Mouse (Mus musculus) stomach, embryonic 14.5 days (tissue): ENCODE measurements around the gene Nmt1. TPM values are rescaled to one million over a fixed set of nuclear protein-coding genes. Genes with fewer than 3 reads are reported as not detected.

Experiments used
- ATAC-seq: fragments of 200-750 bp; cut with Nextera tagmentation; 2 replicates; pipeline ENCODE4 v1.8.0; 2017; ENCODE audit warnings: low read depth, moderate TSS enrichment; ENCODE audit not compliant: insufficient number of reproducible peaks, insufficient read depth, low FRiP score
- H3K27ac ChIP-seq: fragments of 300-500 bp; sonication (generic); 2 replicates; pipeline ENCODE4 v1.5.1; 2014; ENCODE audit warnings: mild to moderate bottlenecking, low read length, moderate library complexity, mixed read lengths
- H3K27me3 ChIP-seq: fragments of 300-500 bp; sonication (generic); 2 replicates; pipeline ENCODE4 v1.6.1; 2014; ENCODE audit warnings: low read length, control low read depth, mixed read lengths; ENCODE audit not compliant: control insufficient read depth, insufficient read depth
- H3K36me3 ChIP-seq: fragments of 300-500 bp; sonication (generic); 2 replicates; pipeline ENCODE4 v1.6.1; 2014; ENCODE audit warnings: mild to moderate bottlenecking, control low read depth, low read length, moderate library complexity, mixed read lengths; ENCODE audit not compliant: control insufficient read depth, insufficient read depth
- H3K4me1 ChIP-seq: fragments of 300-500 bp; sonication (generic); 2 replicates; pipeline ENCODE4 v1.6.1; 2014; ENCODE audit warnings: low read length, control low read depth, mixed read lengths; ENCODE audit not compliant: control insufficient read depth, insufficient read depth
- H3K4me2 ChIP-seq: fragments of 300-500 bp; sonication (generic); replicated peaks from 2 replicates; pipeline ENCODE4 v1.6.1; 2014; ENCODE audit warnings: low read depth, low read length, control low read depth
- H3K4me3 ChIP-seq: fragments of 300-500 bp; sonication (generic); 2 replicates; pipeline ENCODE4 v1.5.1; 2014; ENCODE audit warnings: low read depth, low read length, control low read depth
- H3K9ac ChIP-seq: fragments of 300-500 bp; sonication (generic); replicated peaks from 2 replicates; pipeline ENCODE4 v1.6.1; 2014; ENCODE audit warnings: low read depth, mild to moderate bottlenecking, control low read depth, low read length, moderate library complexity, mixed read lengths
- H3K9me3 ChIP-seq: fragments of 300-500 bp; sonication (generic); 2 replicates; pipeline ENCODE4 v1.6.1; 2016; ENCODE audit warnings: low read depth, low read length, control low read depth; ENCODE audit not compliant: control insufficient read depth
- WGBS: fragments of 180-500 bp; shearing (Covaris S2); extraction: QIAGEN DNeasy Blood & Tissue Kit; methylation state at CpG from one replicate; pipeline ENCODE4 v1.1.7; 2014; 5-methylcytosine and 5-hydroxymethylcytosine counted together
- polyA plus RNA-seq: library from polyadenylated mRNA; unstranded; fragments of >200 nt; fragmentation: Nextera tagmentation; extraction: Ambion mirVana; gene quantifications from 2 replicates; pipeline ENCODE4 v1.2.1, GENCODE M21; 2014

Nmt1 gene
- 55.1 and 62.4 TPM in 2 replicates for polyA plus RNA-seq

DNA sequence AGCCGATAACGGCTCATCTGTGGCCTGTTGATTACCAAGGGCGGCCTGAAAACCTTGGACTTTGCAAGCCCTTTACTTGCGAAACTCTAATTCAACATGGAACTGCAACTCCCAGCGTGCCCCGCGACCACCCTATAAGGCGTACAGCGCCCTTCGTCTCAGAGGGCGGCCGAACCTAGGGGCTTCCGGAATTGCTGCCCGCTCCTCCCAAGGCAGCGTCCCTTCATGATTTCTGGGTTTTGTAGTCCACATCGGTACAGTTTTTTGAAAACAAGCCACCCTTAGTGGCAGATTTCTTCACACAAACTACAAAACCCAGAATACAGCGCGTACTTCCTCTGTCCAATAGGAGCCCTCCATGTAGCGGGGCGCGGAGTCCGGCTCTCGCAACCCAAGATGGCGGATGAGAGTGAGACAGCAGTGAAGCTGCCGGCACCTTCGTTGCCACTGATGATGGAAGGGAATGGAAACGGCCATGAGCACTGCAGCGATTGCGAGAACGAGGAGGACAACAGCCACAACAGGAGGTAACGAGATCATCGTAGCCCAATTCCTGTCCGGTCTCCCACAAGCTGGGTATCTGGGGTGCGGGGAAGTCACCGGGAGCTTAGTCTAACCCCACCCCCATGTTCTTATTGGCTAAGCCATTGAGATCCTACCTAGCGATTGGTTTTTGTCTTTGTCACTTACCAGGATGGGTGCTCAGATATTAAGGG lies at the start of gene Nmt1, which contains the start of gene Dcakd:
Gene Nmt1, plus strand, starts transcription at position 15 of the 716 bp plus-strand sequence.
Gene Dcakd, minus strand, starts transcription at position 158 of the 716 bp plus-strand sequence.
- H3K4me3 ChIP-seq: peak within 1 kb of the TSS; percentile 71
- WGBS: 0% methylated on average over 36 of the region's 36 CpGs
- H3K9me3 ChIP-seq: no peaks in the 10 kb centered on the region
- no peaks in the 10 kb centered on the region for H3K27me3 ChIP-seq
- peak within 1 kb of the TSS; percentile 48; the same call in 1 of the 2 replicates for H3K27ac ChIP-seq
- peaks cover 7% of the 10 kb centered on the region; the same call in 1 of the 2 replicates for H3K36me3 ChIP-seq
- H3K4me2 ChIP-seq: peak within 1 kb of the TSS; percentile 72
- peak; percentile 98 for ATAC-seq
- peak within 1 kb of the TSS; percentile 70 for H3K9ac ChIP-seq
- peaks cover 14% of the 10 kb centered on the region; the same call in 1 of the 2 replicates for H3K4me1 ChIP-seq

DNA sequence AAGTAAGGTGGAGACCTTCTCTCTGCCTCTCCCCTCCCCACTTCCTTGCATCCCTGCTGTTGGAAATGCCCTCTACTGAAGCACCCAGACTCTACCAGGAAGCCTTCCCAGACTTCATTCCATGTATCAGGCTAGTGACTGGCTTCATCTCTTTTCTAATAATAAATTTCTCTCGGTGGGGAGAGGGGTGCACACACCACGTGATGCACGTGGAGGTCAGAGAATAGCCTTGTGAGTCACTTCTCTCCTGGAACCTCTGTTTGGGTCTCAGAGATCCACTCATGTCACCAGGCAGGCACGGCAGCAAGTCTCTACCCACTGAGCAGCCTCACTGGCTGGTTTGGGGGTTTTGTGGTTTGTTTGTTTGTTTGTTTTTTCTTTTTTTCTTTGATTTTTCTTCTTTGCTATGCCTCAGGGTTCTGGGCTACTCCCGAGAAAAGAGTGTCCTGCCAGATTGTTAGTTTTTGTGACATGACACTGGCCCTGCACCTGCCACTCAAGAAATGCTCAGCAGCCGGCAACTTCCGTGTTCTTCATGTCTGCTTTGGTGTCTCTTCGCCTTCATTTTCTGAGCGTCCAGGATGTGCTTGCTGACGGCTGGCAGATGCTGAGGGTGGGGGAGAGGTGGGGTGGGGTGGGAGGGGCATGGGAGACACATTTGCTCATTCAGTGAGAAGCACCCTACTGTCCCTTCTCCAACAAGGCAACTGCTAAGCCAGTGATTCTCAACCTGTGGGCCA lies 46.7 kb upstream of the Nmt1 start:
- Histone ChIP-seq H3K9me3 (no peaks in the 10 kb centered on the region), H3K4me3 (no peak overlapping the region), H3K4me2 (no peak overlapping the region), H3K27ac (no peak overlapping the region), H3K27me3 (no peaks in the 10 kb centered on the region), H3K36me3 (no peaks in the 10 kb centered on the region), H3K9ac (no peak overlapping the region), H3K4me1 (0 out of 2 replicates have a peak, but pooled peaks cover 3% of the 10 kb centered on the region)
- ATAC-seq: no peak
- 49% methylated on average over 10 of the region's 10 CpGs for WGBS

DNA sequence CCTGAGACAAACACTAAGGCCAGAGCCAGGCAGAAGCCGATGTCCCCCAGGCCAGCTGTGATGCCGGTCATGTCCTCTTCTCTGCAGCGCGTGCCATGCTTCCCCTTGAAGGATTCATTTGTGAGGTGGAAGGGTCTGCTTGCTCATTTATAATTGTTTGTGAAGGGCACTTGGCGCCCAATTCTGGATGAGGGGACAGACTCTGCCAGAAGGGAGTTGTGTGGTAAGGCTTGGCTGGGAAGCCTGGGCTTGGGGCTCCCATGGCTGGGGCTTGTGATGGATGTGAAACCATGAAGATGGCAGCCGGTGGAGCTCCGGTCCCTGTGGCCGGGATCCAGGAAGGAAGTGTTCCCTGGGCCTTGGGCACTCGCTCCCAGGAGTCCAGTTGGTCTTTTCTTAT lies 43.9 kb upstream of the Nmt1 start:
- Histone ChIP-seq H3K4me2 (no peak overlapping the region), H3K9ac (no peak overlapping the region), H3K9me3 (no peaks in the 10 kb centered on the region), H3K4me1 (0 out of 2 replicates have a peak, but pooled peaks cover 3% of the 10 kb centered on the region), H3K27ac (no peak overlapping the region), H3K36me3 (no peaks in the 10 kb centered on the region), H3K4me3 (no peak overlapping the region), H3K27me3 (no peaks in the 10 kb centered on the region)
- ATAC-seq: no peak
- 87% methylated on average over 9 of the region's 9 CpGs for WGBS

DNA sequence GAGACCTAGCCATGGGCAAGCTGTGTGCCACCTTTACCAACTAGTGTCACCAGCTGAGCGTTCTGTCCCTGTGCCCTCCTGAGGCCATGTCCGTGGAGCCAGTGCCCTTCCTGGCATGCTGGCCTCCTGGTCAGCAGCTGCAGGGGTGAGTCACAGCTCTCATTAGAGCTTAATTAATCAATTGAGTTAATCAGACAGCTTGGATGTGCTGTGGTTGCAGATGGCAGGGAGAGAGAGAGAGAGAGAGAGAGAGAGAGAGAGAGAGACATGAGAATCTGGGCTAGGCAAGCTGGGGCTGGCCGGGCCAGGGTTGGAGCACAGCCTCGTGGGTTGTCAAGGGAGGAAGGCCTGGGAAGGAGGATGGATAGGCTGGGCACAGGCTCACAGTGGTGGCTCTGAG lies 43.4 kb upstream of the Nmt1 start:
- Histone ChIP-seq H3K36me3 (no peaks in the 10 kb centered on the region), H3K27ac (no peak overlapping the region), H3K9ac (no peak overlapping the region), H3K4me3 (no peak overlapping the region), H3K9me3 (no peaks in the 10 kb centered on the region), H3K4me2 (no peak overlapping the region), H3K27me3 (0 out of 2 replicates have a peak, but pooled peaks cover 4% of the 10 kb centered on the region), H3K4me1 (peaks cover 3% of the 10 kb centered on the region; the same call in 1 of the 2 replicates)
- no peak for ATAC-seq
- 55% methylated on average over 4 of the region's 4 CpGs for WGBS

DNA sequence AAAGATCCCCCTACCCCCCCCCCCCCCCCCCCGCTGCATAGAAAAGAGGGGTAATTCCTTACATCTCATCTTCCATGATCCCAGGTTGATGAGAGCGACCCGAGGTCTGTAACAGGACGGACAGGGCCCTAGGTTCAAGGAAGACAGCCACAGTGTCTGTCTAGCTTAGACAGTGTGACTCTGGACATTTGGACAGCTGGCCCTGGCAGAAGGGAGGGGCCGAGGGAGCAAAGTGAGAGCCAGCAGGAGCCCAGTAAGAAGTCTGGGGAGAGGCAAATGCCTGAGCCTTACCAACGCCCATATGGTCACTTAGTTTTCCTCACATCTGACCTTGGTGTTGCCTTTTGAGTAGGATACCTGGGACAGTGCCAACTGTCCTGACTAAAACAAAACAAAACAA lies 42.8 kb upstream of the Nmt1 start:
- Histone ChIP-seq H3K27ac (no peak overlapping the region), H3K9me3 (no peaks in the 10 kb centered on the region), H3K36me3 (no peaks in the 10 kb centered on the region), H3K27me3 (0 out of 2 replicates have a peak, but pooled peaks cover 4% of the 10 kb centered on the region), H3K4me3 (no peak overlapping the region), H3K4me1 (peaks cover 2% of the 10 kb centered on the region; the same call in 1 of the 2 replicates), H3K9ac (no peak overlapping the region), H3K4me2 (no peak overlapping the region)
- WGBS: 53% methylated on average over 5 of the region's 6 CpGs
- no peak for ATAC-seq

DNA sequence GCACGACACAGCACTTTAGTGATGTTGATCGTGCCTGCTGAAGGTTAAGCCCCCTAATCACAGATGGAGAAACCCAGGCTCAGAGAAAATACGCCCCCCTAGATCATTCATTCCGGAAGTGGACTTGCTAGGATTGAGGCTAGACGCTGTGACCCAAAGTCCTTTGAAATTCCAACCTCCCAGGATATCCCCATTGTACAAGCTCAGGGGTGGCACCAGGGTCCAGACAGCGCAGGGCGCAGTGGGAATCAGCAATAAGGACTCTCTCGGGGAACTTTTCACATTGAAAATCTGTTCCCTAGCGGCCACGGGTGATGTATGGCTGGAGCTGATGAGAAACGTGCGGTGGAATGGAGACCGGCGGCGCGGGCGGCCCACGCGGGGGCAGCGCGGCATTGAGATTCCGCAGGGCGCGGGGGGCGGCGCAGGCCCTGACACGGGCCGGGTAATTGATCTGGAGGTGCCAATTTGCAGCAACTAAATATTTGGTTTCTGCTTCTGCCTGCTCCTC lies 38.3 kb upstream of the Nmt1 start:
- 0 out of 2 replicates have a peak, but pooled peaks cover 4% of the 10 kb centered on the region for H3K27me3 ChIP-seq
- peak overlapping the region; percentile 30 for H3K4me3 ChIP-seq
- peaks cover 8% of the 10 kb centered on the region for H3K36me3 ChIP-seq
- H3K4me2 ChIP-seq: peak overlapping the region; percentile 86
- ATAC-seq: no peak
- 6% methylated on average over 28 of the region's 28 CpGs for WGBS
- no peaks in the 10 kb centered on the region for H3K9me3 ChIP-seq
- no peak overlapping the region for H3K27ac ChIP-seq
- H3K4me1 ChIP-seq: peaks cover 14% of the 10 kb centered on the region; the same call in 1 of the 2 replicates
- peak overlapping the region; percentile 38 for H3K9ac ChIP-seq

DNA sequence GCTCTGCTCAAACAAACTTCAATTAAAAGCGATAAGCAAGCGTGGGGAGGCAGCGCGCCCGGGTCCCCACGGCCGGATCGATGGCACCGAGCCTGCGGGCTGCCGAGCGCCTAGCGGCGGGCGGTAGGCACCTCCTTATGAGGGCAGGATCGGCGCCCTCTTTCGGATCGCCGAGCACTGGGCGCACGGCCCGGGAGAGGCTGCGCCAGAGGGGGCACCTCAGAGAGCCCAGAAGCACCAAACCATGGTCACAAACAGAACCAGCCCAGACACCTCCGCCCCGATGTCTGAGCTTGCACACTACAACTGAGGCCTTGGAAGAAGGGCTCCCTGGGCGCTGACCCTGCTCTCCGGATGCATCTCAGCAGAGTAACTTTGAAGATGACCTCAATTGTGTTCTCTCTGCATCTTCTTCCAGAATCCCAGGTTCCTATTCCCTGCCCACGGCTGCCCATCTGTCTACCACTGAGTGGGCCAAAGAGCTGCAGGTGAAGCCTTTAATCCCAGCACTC lies 37.8 kb upstream of the Nmt1 start:
- ATAC-seq: no peak
- Histone ChIP-seq H3K9me3 (no peaks in the 10 kb centered on the region), H3K4me3 (peak overlapping the region; percentile 30), H3K27me3 (0 out of 2 replicates have a peak, but pooled peaks cover 4% of the 10 kb centered on the region), H3K27ac (no peak overlapping the region), H3K9ac (peak overlapping the region; percentile 38), H3K4me2 (peak overlapping the region; percentile 86), H3K4me1 (peaks cover 14% of the 10 kb centered on the region; the same call in 1 of the 2 replicates), H3K36me3 (peaks cover 13% of the 10 kb centered on the region)
- 5% methylated on average over 29 of the region's 29 CpGs for WGBS

DNA sequence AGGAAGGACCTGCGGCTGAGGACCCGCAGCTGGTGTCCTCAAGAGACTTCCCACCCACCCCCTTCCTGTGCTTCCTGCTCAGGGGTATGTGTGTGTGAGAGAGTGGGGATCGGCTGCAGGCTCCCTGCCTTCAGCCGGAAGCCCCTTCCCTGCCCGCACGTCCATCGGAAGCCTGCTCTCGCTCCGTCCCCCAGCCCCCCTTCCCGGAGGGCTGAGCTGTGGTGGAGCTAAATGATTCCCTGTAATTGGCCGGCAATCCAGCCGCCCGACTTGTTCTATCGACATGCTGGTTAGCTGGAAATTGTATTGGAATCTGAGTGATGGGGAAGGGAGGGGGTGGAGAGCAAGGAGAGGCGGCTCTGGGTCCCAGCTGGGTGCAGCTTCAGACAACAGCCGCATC lies 36.3 kb upstream of the Nmt1 start:
- peak; percentile 51; the same call in 1 of the 2 replicates for ATAC-seq
- H3K4me1 ChIP-seq: peaks cover 14% of the 10 kb centered on the region; the same call in 1 of the 2 replicates
- WGBS: 2% methylated on average over 16 of the region's 16 CpGs
- H3K4me2 ChIP-seq: peak overlapping the region; percentile 39
- 0 out of 2 replicates have a peak overlapping the region, but pooled peaks have one; percentile 10 for H3K4me3 ChIP-seq
- peak overlapping the region; percentile 36; the same call in 1 of the 2 replicates for H3K27ac ChIP-seq
- H3K27me3 ChIP-seq: 0 out of 2 replicates have a peak, but pooled peaks cover 4% of the 10 kb centered on the region
- H3K9ac ChIP-seq: no peak overlapping the region
- H3K36me3 ChIP-seq: peaks cover 24% of the 10 kb centered on the region
- no peaks in the 10 kb centered on the region for H3K9me3 ChIP-seq
